Mouse (Mus musculus) retina, adult 2 months (tissue): ENCODE data around the gene Hbs1l.

ENCODE experiments used
- DNase-seq: peaks from one replicate; pipeline ENCODE4 v3.0.0-alpha.2; 2012; ENCODE audit warnings: low read depth, low spot score

The Hbs1l gene

DNA sequence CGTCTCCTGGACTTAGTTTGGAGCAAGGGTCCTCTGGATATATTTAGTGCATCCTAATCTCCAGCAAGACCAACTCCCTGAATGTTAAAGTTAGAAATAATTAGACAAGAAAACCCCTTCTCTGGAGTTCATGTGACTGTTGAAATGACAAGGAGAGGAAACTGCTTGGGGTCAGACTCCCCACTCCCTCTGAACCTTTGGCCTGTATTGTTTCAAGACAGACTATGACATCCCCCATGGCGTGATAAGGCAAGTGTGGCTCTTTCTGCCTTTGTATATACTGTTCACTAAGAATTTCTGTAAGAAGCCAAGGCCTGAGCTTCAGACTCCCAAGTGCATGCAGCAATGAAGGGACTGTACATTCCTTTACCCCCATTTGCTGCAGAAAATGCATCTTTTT lies 104.7 kb downstream of the Hbs1l start:
- DNase-seq = no peak

DNA sequence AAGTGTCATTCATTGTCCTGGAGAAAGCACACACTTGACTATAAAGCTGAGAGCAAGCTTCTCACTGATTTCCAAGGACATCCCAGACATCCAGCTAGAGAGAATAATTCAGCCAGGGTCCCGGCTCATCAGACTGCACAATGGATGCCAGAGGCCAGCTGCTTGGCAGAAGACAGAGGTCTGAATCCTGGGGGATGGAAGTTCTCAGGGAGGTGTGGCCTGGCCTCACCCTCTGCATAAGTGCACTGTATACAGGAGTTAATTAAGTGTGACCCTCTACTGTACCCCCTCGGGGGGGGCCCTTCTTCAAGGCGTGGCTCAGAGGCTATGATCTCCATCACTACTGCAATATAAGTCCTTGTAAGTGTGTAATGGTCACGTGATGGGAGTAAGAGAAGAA lies 105.5 kb downstream of the Hbs1l start:
- DNase-seq = no peak

DNA sequence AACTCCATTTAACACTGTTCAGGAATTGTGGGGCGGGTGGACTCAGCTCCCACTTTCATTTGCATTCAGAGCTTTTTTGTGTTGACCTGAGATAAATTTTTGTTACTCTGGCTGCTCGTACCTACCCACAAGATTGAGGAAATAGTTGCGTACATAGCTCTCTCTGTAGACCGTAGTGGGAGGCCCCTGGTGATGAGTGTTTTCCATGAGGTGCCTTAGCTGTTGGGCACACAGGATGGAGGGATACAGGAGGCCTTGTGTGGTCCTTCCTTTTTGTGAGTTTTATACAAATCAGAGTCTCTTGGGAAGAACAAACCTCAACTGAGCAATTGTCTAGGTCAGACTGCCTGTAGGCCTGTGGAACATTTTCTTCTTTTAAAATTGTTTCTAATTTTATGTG lies 109.0 kb downstream of the Hbs1l start:
- DNase-seq = no peak

DNA sequence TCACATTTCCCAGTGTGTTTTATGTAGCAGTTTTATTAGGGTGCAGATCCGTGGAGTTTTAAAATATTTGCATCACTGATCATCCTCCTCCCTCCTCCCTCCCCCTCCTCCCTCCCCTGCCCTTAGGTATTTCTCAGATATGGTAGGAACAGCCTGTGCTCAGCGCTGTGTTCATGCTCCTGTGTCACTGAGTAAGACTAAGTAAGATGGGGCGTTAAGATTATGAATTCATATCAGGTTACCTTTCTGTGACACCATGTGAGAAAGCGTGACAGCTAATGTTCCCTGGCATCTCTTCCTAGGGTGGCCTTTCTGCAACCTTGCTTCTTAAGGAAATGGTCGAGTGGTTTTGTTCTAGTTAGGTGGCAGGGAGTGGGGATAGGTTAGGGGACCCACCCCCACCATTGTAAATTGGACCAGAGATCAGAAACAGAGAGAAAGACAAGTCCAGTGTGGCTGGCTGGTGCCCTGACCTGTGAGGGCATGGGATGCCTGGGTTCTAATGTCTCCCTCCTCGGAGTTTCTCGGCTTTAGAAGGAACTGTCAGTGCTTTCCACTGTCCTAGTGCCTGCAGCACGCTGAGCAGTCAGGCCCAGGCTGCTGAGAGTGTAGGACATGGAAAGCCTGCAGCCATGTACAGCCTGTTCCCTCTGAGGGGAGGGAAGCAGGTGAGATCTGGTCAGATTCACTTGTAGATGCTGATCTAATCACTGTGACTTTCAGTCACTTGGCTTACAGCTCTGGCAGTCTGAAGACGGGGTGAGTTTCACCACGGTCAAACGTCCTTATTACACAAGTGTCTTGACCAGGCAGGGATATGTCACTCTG lies 110.1 kb downstream of the Hbs1l start:
- no peak for DNase-seq

DNA sequence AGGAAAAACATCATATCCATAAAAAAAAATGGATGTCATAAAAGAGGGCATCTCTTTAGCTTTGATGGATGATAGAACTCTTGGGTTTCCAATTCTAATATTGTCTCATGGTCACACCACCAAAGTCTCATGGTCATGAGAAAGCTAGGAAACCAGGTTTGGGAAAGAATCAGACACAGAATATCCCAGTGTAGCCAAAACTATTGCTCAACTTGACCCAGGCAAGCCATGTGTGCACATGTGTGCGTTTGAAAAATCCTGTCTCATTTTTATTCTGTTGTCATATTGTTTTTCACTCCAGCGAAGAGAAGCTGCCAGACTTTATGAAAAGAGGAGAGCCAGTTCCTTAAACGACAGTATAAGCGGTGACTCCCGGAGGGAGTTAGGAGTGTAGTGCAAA lies 114.9 kb downstream of the Hbs1l start:
- no peak for DNase-seq

DNA sequence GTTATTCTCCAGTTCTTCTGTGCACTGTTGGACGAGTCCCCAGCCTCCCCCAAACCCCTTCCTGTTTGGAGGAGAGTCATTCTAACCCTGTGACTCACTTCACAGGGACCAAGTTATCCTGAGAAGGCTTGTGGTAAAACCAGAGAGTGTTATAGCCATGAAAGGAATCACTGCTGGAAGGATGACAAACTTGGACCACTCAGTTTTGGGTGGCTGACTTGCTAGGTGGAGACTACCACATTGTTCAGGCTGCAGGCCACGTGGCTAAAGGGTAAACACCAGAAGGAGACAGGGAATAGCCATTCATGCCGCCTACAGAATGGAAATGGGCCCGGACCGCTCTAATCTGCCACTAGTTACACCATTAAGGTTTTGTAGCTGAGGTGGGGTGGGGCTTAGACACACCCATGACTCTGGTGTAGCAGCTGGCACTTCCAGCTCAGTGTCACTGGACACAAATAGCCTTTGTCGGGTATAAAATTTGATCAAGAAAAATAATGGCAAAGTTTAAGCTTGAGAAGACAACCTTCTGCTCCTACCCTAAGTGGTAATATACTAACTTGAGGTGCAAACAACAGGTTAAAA lies 115.9 kb downstream of the Hbs1l start:
- DNase-seq = no peak

DNA sequence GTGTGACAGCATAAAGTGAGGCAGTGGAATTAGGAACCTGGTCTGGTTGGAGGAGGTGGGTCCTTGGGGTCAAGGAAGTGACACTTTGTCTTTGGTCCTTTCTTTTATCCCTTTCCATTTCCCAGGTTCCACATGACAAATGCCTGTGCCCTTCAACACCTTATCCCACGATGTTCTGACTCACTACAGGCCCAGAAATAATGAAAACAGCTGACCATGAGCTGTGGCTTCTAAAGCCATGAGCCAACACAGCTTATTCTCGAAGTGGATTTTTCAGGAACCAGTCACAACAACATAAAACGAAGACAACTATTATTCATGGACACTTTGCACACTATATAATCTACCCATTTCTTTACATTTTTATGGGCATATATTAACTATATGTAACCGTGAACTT lies 119.3 kb downstream of the Hbs1l start:
- DNase-seq = no peak

DNA sequence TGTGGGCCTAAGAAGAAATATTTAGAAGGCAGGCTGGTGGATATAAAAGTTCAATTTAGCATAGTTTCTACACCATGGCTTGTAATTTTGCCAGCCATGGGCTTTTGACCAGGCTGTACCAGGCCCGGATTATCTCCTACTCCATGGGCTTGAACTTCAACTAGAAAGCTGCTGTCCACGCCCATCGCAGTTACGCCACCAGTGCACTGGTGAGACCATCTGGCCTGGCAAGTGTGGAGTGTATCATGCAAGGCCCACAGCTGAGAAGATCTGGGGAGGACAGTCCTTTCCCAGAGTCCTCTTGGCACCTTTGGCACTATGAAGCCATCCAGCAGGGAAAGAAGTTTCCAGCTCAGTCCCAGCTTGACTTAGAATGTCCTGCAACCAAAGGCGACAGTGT lies 120.4 kb downstream of the Hbs1l start:
- DNase-seq = no peak
